Mouse (Mus musculus) liver, embryonic 13.5 days (tissue): ENCODE measurements around the gene Kcnd1. TPM values are rescaled to one million over a fixed set of nuclear protein-coding genes. Genes with fewer than 3 reads are reported as not detected.

Experiments used
- microRNA counts: library from miRNA; unstranded; fragments of <30 nt; microRNA quantifications from one replicate; lab custom pipeline; 2016
- microRNA-seq: library from miRNA; unstranded; fragments of <30 nt; microRNA quantifications from one replicate; pipeline ENCODE4, GENCODE M21; 2016
- polyA plus RNA-seq: library from polyadenylated mRNA; unstranded; fragments of >200 nt; fragmentation: Nextera tagmentation; extraction: Ambion mirVana; gene quantifications from 2 replicates; pipeline ENCODE4 v1.2.1, GENCODE M21; 2015

The Kcnd1 gene
- polyA plus RNA-seq, 1 experiment from 2014 or later: 0.13 TPM

MicroRNA genes within 50 kb of the gene (microRNA counts, 519-probe panel; counts per million panel counts)
- 2,603 counts per million, percentile 11 among the panel's probes with 10 or more counts for microRNA mmu-miR-1198 (lab: Ali Mortazavi, UCI)

Small RNA genes lying within 50 kb of the gene (microRNA-seq; reads per million reads assigned to microRNA genes)
- gene Mir1198: 34.7 reads per million, percentile 40 among the genes with 10 or more reads in this experiment

Other genes starting within 250 kb of the Kcnd1 start
- 0.05 TPM in 1 of 2 replicates, not detected in the other for gene Foxp3, start 248.6 kb upstream of the Kcnd1 start, polyA plus RNA-seq
- 0.17 and 0.37 TPM in 2 replicates for gene Ppp1r3f, start 248.0 kb upstream of the Kcnd1 start, polyA plus RNA-seq
- gene Ccdc22, start 216.8 kb upstream of the Kcnd1 start, polyA plus RNA-seq: 22.3 and 23.4 TPM in 2 replicates
- gene Cacna1f, start 215.2 kb upstream of the Kcnd1 start, polyA plus RNA-seq: 0.10 TPM in 1 of 2 replicates, not detected in the other
- 0.34 and 0.55 TPM in 2 replicates for gene Syp, start 183.8 kb upstream of the Kcnd1 start, polyA plus RNA-seq
- gene Prickle3, start 165.0 kb upstream of the Kcnd1 start, polyA plus RNA-seq: 0.86 and 0.95 TPM in 2 replicates
- 28.2 and 32.5 TPM in 2 replicates for gene Plp2, start 150.9 kb upstream of the Kcnd1 start, polyA plus RNA-seq
- not detected in 2 replicates for gene Magix, start 141.0 kb upstream of the Kcnd1 start, polyA plus RNA-seq
- gene Gpkow, start 125.2 kb upstream of the Kcnd1 start, polyA plus RNA-seq: 15.0 and 17.7 TPM in 2 replicates
- 13.3 and 15.2 TPM in 2 replicates for gene Wdr45, start 108.0 kb upstream of the Kcnd1 start, polyA plus RNA-seq
- 0.25 TPM in 1 of 2 replicates, not detected in the other for gene Gm45208, start 100.0 kb upstream of the Kcnd1 start, polyA plus RNA-seq
- 8.3 and 9.1 TPM in 2 replicates for gene Praf2, start 93.8 kb upstream of the Kcnd1 start, polyA plus RNA-seq
- 1.7 TPM in 2 replicates for gene Ccdc120, start 71.4 kb upstream of the Kcnd1 start, polyA plus RNA-seq
- 8.9 and 10.1 TPM in 2 replicates for gene Tfe3, start 59.7 kb upstream of the Kcnd1 start, polyA plus RNA-seq
- 30.6 and 32.3 TPM in 2 replicates for gene Gripap1, start 32.5 kb upstream of the Kcnd1 start, polyA plus RNA-seq
- 33.8 and 35.7 TPM in 2 replicates for gene Otud5, start 19.1 kb downstream of the Kcnd1 start, polyA plus RNA-seq
- 2.8 and 4.3 TPM in 2 replicates for gene Pim2, start 56.0 kb downstream of the Kcnd1 start, polyA plus RNA-seq
- gene Slc35a2, start 61.7 kb downstream of the Kcnd1 start, polyA plus RNA-seq: 17.1 and 17.8 TPM in 2 replicates
- 58.2 and 60.3 TPM in 2 replicates for gene Pqbp1, start 77.0 kb downstream of the Kcnd1 start, polyA plus RNA-seq
- 96.5 and 97.0 TPM in 2 replicates for gene Timm17b, start 77.1 kb downstream of the Kcnd1 start, polyA plus RNA-seq
- not detected in 2 replicates for gene Gm10491, start 85.5 kb downstream of the Kcnd1 start, polyA plus RNA-seq
- not detected in 2 replicates for gene Gm10490, start 87.3 kb downstream of the Kcnd1 start, polyA plus RNA-seq
- 0.18 and 0.19 TPM in 2 replicates for gene Pcsk1n, start 97.5 kb downstream of the Kcnd1 start, polyA plus RNA-seq
- gene Eras, start 106.3 kb downstream of the Kcnd1 start, polyA plus RNA-seq: not detected in 2 replicates
- gene Hdac6, start 125.6 kb downstream of the Kcnd1 start, polyA plus RNA-seq: 8.9 and 10.5 TPM in 2 replicates
- 135 and 145 TPM in 2 replicates for gene Gata1, start 155.8 kb downstream of the Kcnd1 start, polyA plus RNA-seq
- 0.29 and 0.36 TPM in 2 replicates for gene Glod5, start 196.2 kb downstream of the Kcnd1 start, polyA plus RNA-seq